Mouse (Mus musculus) CD4-positive, CD25-positive, alpha-beta regulatory T cell, adult 2 months (primary cell): ENCODE data around the gene Prtn3.

Experiments
- DNase-seq: peaks from one replicate; pipeline ENCODE4 v3.0.0-alpha.2; 2012; ENCODE audit warnings: low read depth, low spot score

Gene Prtn3

GRCm38 (mm10) chr10:79854801-79855541, 19.3 kb upstream of the Prtn3 start:
- peak; percentile 84 for DNase-seq

GRCm38 (mm10) chr10:79855558-79856184, 18.6 kb upstream of the Prtn3 start:
- peak; percentile 60 for DNase-seq

DNA sequence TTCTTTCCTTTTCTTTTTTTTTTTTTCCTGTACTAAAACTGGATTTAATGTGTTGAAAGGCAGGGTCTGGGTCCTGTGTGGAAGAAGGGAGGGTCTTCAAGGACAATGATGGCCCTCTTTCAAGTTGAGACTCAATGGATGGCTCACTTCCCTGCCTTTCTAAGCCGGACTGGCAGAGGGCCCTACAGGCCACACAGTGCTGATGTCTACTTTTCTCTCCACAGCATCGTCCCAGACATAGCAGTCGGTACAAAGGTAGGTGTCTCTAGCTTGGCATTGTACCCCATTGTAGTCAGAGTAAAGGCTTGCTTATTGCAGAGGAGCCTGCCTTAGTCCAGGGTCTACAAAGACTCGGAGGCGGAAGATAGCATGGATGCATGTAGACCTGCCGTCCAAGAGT, 18.0 kb upstream of the Prtn3 start:
- no peak for DNase-seq

- peak; percentile 27 for DNase-seq
Observed at GRCm38 (mm10) chr10:79856704-79857451, 17.4 kb upstream of the Prtn3 start.

DNA sequence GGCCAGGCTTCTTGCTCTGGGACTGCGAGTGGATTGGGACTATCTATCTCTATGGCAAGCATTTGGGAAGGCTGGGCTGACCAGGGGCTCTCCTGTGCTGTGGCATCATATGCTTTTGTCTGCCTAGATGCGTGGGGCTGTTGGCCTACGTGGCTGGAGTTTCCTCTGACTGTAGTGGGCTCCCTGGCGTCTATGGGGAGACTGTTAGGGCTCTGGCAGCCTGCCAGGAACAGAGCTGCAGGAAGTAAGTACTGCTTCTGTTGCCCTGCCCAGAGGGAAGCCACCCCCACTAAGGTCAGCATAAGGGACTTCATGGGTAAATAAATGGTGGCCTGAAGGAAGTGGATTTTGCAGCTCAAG, 16.8 kb upstream of the Prtn3 start:
- DNase-seq: peak; percentile 78

DNA sequence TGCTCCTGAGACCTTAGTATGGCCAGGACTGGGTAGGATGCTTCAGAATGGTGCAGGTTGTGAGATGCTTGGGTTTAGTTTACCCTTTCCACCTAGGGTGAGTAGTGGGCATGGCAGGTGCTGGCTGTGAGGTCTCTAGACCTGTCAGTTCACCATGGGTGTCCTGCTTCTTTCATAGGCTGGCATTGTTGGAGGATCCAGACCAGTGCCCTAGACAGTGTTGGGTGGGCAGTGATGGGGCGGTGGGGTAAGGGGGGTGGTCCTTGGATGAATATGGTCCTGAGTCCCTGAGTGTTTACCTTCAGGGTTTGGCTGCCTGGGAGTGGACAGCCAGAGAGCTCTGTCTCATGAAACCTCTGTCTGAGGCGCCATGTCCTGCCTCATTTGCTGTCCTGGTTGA, 16.4 kb upstream of the Prtn3 start:
- DNase-seq: no peak

DNA sequence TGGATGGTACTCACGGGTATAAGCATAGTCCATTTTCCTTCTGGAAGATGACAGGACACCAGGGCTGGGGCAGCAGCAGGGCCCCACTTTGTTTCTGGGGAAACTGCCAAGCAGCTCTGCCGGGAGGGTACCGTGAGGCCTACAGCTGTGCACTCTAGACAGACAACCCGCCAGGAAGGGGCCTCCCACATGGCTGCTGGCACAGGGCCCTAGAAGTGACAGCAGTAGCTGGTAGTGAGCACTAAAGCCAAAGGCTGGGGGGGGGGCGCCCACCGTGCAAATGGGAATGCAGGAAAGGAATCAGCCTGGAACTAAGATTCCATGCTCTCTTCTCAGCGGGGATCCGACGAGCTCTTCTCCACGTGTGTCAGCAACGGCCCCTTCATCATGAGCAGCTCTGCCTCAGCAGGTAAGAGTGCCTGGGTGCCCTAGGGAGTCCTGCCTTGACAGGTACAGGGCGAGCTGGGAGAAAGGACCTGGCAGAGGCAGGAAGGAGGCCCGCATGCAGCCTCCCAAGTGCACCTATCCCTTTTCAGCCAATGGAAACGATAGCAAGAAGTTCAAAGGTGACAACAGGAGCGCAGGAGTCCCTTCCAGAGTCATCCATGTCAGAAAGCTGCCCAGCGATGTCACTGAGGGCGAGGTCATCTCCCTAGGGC, 15.7 kb upstream of the Prtn3 start:
- peak; percentile 45 for DNase-seq

DNA sequence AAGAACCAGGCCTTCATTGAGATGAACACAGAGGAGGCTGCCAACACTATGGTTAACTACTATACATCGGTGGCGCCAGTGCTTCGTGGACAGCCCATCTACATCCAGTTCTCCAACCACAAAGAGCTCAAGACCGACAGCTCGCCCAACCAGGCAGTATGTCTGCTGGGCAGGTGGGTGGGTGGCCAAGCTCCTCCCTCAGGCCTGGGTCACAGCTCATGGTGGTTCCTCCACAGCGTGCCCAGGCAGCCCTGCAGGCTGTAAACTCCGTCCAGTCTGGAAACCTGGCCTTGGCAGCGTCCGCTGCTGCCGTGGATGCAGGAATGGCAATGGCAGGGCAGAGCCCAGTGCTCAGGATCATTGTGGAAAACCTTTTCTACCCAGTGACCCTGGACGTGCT, 15.2 kb upstream of the Prtn3 start:
- DNase-seq: no peak

- DNase-seq: no peak
Observed at GRCm38 (mm10) chr10:79860079-79860911, 14.0 kb upstream of the Prtn3 start.

DNA sequence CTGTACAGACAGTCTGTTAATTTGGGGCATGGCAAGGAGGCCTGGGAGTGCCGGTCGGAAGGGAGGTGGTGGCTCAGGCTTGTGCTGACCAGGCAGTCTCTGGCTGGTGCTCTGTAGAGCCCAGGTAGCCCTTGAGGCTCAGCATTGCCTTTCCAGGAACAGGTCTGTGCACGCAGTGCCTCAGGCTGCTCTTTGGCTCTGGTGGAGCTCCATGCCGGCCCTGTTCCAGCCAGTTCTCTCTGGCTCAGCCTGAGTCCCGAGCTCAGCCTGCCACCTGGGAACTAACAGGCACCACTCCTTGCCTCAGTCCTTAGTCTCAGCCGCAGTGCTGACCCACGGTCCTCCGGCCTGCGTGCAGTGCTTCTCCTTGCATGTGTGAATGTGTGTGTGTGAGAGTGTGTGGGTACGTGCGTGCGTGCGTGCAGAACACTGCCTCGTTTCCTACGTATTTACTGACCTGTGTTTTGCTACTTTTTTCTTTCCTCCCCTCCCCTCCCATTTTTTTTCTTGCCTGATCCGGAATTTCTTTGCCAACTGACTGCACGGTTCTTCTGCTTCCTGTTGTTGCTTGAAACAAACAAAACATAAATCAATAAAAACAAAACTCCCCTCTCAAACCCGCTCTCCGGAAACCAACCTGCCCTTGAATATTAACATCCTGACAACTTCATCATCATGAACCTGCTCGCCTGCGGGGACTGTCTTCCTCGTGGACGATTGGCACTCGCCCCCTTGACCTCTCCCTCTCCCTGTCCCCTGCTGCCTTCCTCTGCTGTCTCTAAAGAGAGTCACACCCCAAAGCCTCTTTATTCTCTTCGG, 12.8 kb upstream of the Prtn3 start:
- DNase-seq: no peak

GRCm38 (mm10) chr10:79862049-79862788, 12.1 kb upstream of the Prtn3 start:
- no peak for DNase-seq

GRCm38 (mm10) chr10:79862925-79863324, 11.4 kb upstream of the Prtn3 start:
- no peak for DNase-seq

- no peak for DNase-seq
Observed at GRCm38 (mm10) chr10:79864351-79865188, 9.7 kb upstream of the Prtn3 start.

DNA sequence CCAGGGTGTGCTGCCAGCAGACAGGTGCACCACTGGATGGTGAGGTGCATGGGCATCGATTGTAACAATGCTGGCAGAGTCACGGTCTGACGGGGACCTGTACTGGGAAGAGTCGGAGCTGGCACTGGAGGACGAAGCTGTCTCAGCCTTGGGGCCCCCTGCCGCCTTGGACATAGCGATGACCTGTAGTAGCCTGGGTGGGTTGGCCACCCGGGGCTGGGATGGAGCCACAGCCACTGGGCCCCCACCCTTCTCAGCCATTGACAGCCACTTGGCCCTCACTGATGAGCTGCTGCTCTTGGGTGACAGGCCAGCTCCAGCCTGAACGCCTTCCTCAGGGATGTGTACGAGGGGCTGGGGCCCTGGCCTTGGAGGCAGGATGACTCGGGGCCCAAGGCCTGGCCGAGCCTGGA, 9.1 kb upstream of the Prtn3 start:
- peak; percentile 30 for DNase-seq

- peak; percentile 39 for DNase-seq
Observed at GRCm38 (mm10) chr10:79865801-79866295, 8.4 kb upstream of the Prtn3 start.

DNA sequence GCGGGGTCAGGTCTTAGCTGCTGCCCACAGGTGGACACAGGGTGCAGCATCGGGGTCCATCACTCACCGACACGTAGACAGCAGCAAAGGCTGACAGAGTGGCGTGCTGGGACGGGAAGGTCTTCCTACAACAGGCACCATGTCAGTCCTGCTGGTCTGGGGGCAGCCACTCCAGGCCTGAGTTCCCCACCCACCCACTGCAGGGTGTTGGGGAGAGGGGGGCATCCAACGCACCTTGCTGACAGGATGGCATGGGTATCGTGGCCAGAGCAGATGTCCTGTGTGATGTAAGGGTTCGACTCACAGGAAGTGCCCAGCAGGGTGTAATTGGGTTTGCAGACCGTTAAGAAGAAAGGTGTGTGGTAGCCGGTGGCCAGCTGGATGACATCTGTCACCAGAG, 7.7 kb upstream of the Prtn3 start:
- no peak for DNase-seq

- no peak for DNase-seq
Observed at GRCm38 (mm10) chr10:79871845-79872244, 2.4 kb upstream of the Prtn3 start.

- no peak for DNase-seq
Observed at GRCm38 (mm10) chr10:79872862-79873261, 1.4 kb upstream of the Prtn3 start.

DNA sequence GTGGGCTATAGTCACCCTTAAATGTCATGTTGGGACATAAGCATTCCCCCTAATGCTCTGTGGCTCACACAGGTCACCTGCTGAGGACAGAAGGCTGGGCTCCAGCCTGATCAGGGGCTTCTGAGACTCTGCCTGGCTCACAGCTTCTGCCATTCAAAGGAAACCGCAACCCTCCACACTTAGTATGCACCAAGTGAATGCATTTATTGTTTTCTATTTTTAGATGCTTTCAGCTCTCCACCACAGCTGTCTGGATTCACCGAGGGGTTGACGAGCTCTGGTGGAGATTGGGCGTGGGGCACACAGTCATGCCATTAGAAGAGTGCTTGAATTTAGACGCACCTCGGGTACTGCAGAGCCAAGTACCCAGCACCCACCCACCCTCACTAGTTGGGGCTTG, 963 bp upstream of the Prtn3 start:
- DNase-seq: no peak
